Mouse (Mus musculus): ENCODE data around the gene Rnf167. TPM values are rescaled to one million over a fixed set of nuclear protein-coding genes. Genes with fewer than 3 reads are reported as not detected.

Gene Rnf167
- polyA plus RNA-seq, 1 experiment from 2014 or later: 87.0 TPM

DNA sequence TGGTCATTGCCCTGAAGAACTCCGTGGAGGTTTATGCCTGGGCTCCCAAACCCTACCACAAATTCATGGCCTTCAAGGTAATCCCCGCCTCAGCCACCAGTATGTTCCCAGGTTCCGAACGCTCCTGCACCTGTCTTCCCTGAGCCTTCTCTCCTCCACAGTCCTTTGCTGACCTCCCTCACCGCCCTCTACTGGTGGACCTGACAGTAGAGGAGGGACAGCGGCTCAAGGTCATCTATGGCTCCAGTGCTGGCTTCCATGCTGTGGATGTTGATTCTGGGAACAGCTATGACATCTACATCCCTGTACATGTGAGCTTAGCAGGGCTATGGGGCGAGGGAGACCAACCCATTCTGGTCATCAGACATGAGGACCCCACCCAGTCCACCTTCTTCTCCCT, 34.5 kb upstream of the Rnf167 start:
- Histone ChIP-seq H3K27me3 (ENCODE audit: control insufficient read depth, insufficient read depth, low read length) (peaks cover 3% of the 10 kb centered on the region), H3K4me2 (no peak overlapping the region), H3K9ac (ENCODE audit: low read length) (no peak overlapping the region), H3K36me3 (ENCODE audit: control insufficient read depth, insufficient read depth, low read length) (peaks cover 14% of the 10 kb centered on the region), H3K9me3 (ENCODE audit: control insufficient read depth, low read length) (no peaks in the 10 kb centered on the region), H3K27ac (ENCODE audit: low read depth, low read length) (no peak overlapping the region), H3K4me3 (ENCODE audit: low read depth, low read length) (no peak overlapping the region), H3K4me1 (ENCODE audit: control insufficient read depth, insufficient read depth, low read length) (peaks cover 9% of the 10 kb centered on the region; the same call in 1 of the 2 replicates)
- WGBS: 78% methylated on average over 7 of the region's 7 CpGs
- no peak for DNase-seq (ENCODE audit: low spot score, missing footprints)
- no peak for ATAC-seq (ENCODE audit: low FRiP score)

GRCm38 (mm10) chr11:70615074-70615473, 32.0 kb upstream of the Rnf167 start:
- Histone ChIP-seq H3K9ac (ENCODE audit: low read length) (peak overlapping the region; percentile 48; the same call in 1 of the 2 replicates), H3K4me2 (peak overlapping the region; percentile 58), H3K9me3 (ENCODE audit: control insufficient read depth, low read length) (no peaks in the 10 kb centered on the region), H3K4me3 (ENCODE audit: low read depth, low read length) (peak overlapping the region; percentile 28), H3K27me3 (ENCODE audit: control insufficient read depth, insufficient read depth, low read length) (peaks cover 3% of the 10 kb centered on the region), H3K27ac (ENCODE audit: low read depth, low read length) (no peak overlapping the region), H3K4me1 (ENCODE audit: control insufficient read depth, insufficient read depth, low read length) (peaks cover 9% of the 10 kb centered on the region; the same call in 1 of the 2 replicates), H3K36me3 (ENCODE audit: control insufficient read depth, insufficient read depth, low read length) (0 out of 2 replicates have a peak, but pooled peaks cover 2% of the 10 kb centered on the region)
- ATAC-seq (ENCODE audit: low FRiP score) (peak; percentile 59; the same call in 1 of the 2 replicates), DNase-seq (ENCODE audit: low spot score, missing footprints) (peak; percentile 90)
- 1% methylated on average over 17 of the region's 17 CpGs for WGBS

DNA sequence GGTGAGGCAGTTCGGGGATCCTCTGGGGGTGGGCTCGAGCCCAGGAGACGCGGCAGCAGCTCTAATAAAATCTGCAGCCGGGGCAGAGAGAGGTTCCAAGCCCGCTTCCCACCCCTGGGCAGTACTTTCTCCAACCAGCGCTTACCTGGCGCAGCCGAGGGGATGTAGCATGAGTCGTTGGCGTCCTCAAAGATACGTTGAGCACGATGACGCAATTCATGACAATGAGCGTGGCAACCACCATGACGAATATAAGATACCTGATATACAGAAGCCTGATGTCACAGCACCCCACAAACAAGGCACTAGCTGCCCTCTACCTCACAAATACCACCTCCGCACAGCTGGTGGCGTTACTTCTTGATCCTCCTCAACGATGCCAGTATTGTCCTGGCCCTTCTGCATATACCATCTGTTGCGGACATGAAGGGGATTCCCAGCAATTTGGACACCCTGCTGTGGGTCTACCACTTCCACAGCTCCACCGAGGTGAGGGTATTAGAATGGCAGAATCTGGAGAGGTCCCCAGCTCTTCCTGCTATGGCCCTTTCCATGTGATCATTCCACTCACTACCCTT, 31.4 kb upstream of the Rnf167 start, which contains the start of gene 4930544D05Rik:
TSS of gene 4930544D05Rik (plus strand) at position 333 of the 578 bp plus-strand sequence.
- H3K27me3 ChIP-seq (ENCODE audit: control insufficient read depth, insufficient read depth, low read length): peaks cover 3% of the 10 kb centered on the region
- no peak within 1 kb of the TSS for H3K27ac ChIP-seq (ENCODE audit: low read depth, low read length)
- DNase-seq (ENCODE audit: low spot score, missing footprints) (no peak), ATAC-seq (ENCODE audit: low FRiP score) (no peak)
- H3K9ac ChIP-seq (ENCODE audit: low read length): peak within 1 kb of the TSS; percentile 48; the same call in 1 of the 2 replicates
- WGBS: 12% methylated on average over 21 of the region's 21 CpGs
- peak within 1 kb of the TSS; percentile 28 for H3K4me3 ChIP-seq (ENCODE audit: low read depth, low read length)
- peaks cover 9% of the 10 kb centered on the region; the same call in 1 of the 2 replicates for H3K4me1 ChIP-seq (ENCODE audit: control insufficient read depth, insufficient read depth, low read length)
- no peaks in the 10 kb centered on the region for H3K9me3 ChIP-seq (ENCODE audit: control insufficient read depth, low read length)
- peak within 1 kb of the TSS; percentile 58 for H3K4me2 ChIP-seq
- no peaks in the 10 kb centered on the region for H3K36me3 ChIP-seq (ENCODE audit: control insufficient read depth, insufficient read depth, low read length)

GRCm38 (mm10) chr11:70619101-70619500, 27.9 kb upstream of the Rnf167 start, which contains the start of gene Chrne:
Gene Chrne (minus strand): TSS chr11:70619216.
- no peak within 1 kb of the TSS for H3K4me2 ChIP-seq
- H3K36me3 ChIP-seq (ENCODE audit: control insufficient read depth, insufficient read depth, low read length): no peaks in the 10 kb centered on the region
- no peak within 1 kb of the TSS for H3K27ac ChIP-seq (ENCODE audit: low read depth, low read length)
- H3K9ac ChIP-seq (ENCODE audit: low read length): no peak within 1 kb of the TSS
- no peak within 1 kb of the TSS for H3K4me3 ChIP-seq (ENCODE audit: low read depth, low read length)
- WGBS: 36% methylated on average over 1 of the region's 1 CpGs
- no peaks in the 10 kb centered on the region for H3K9me3 ChIP-seq (ENCODE audit: control insufficient read depth, low read length)
- ATAC-seq (ENCODE audit: low FRiP score) (no peak), DNase-seq (ENCODE audit: low spot score, missing footprints) (no peak)
- H3K27me3 ChIP-seq (ENCODE audit: control insufficient read depth, insufficient read depth, low read length): peaks cover 3% of the 10 kb centered on the region
- peaks cover 9% of the 10 kb centered on the region; the same call in 1 of the 2 replicates for H3K4me1 ChIP-seq (ENCODE audit: control insufficient read depth, insufficient read depth, low read length)

GRCm38 (mm10) chr11:70621972-70622814, 24.8 kb upstream of the Rnf167 start:
- ATAC-seq (ENCODE audit: low FRiP score) (no peak), DNase-seq (ENCODE audit: low spot score, missing footprints) (no peak)
- 43% methylated on average over 7 of the region's 7 CpGs for WGBS
- Histone ChIP-seq H3K27me3 (ENCODE audit: control insufficient read depth, insufficient read depth, low read length) (no peaks in the 10 kb centered on the region), H3K9me3 (ENCODE audit: control insufficient read depth, low read length) (no peaks in the 10 kb centered on the region), H3K4me3 (ENCODE audit: low read depth, low read length) (no peak overlapping the region), H3K9ac (ENCODE audit: low read length) (no peak overlapping the region), H3K4me2 (no peak overlapping the region), H3K4me1 (ENCODE audit: control insufficient read depth, insufficient read depth, low read length) (no peaks in the 10 kb centered on the region), H3K27ac (ENCODE audit: low read depth, low read length) (no peak overlapping the region), H3K36me3 (ENCODE audit: control insufficient read depth, insufficient read depth, low read length) (no peaks in the 10 kb centered on the region)

DNA sequence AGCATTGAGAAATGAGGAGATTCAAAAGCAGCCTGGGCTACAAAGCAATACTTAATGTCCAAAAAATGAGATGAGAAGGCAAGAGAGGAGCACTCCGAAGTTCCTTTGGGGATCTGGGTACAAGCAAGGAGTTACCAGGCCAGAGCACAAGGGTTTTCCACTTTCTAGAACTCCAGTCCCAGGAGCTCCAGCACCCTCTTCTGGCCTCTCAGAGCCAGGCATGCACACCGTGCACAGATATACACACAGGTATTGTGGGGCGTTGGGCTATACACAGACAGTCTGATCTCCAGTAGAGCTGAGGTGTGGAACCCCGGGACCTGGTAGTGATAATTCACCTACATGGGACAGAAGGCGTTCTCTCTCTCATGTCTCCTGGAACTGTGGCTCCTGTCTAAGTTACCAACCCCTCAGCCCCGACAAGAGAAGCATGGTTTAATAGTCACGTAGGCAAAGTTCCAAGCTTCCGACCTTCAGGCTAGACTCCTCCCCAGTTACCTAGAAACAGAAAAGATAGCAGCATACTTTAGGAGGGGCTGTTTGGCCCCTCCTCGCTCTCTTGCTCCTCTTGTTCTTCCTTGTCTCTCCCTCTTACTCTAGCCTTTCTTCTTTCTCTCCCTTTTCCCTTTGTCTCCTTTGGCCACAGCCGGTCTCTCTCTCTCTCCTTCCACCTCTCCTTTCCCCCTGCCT, 23.8 kb upstream of the Rnf167 start:
- H3K27ac ChIP-seq (ENCODE audit: low read depth, low read length): no peak overlapping the region

DNA sequence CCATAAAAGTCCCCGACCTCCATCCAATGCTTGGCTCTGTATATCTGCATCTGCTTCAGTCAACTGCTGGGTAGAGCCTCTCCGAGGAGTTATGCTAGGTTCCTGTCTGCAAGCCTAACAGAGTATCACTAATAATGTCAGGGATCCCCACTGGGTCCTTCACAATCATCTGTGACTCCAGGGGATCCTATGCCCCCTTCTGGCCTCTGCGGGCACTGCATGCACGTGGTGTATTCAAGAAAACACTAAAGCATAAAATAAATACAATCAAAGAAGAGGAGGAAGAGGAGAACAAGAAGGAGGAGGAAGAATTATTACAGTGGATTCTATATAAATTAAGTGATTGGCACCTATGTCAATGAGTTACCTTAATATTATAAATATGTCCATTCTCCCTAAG, 21.6 kb upstream of the Rnf167 start:
- no peak overlapping the region for H3K4me2 ChIP-seq
- ATAC-seq (ENCODE audit: low FRiP score): no peak
- no peak overlapping the region for H3K27ac ChIP-seq (ENCODE audit: low read depth, low read length)
- 49% methylated on average over 4 of the region's 4 CpGs for WGBS
- H3K9ac ChIP-seq (ENCODE audit: low read length): no peak overlapping the region
- no peaks in the 10 kb centered on the region for H3K27me3 ChIP-seq (ENCODE audit: control insufficient read depth, insufficient read depth, low read length)
- no peaks in the 10 kb centered on the region for H3K4me1 ChIP-seq (ENCODE audit: control insufficient read depth, insufficient read depth, low read length)
- DNase-seq (ENCODE audit: low spot score, missing footprints): peak; percentile 94
- H3K9me3 ChIP-seq (ENCODE audit: control insufficient read depth, low read length): no peaks in the 10 kb centered on the region
- H3K36me3 ChIP-seq (ENCODE audit: control insufficient read depth, insufficient read depth, low read length): no peaks in the 10 kb centered on the region
- no peak overlapping the region for H3K4me3 ChIP-seq (ENCODE audit: low read depth, low read length)

More for the DNA sequence above, 23.8 kb upstream of the Rnf167 start:
- 88% methylated on average over 10 of the region's 10 CpGs for WGBS
- Histone ChIP-seq H3K9me3 (ENCODE audit: control insufficient read depth, low read length) (no peaks in the 10 kb centered on the region), H3K4me1 (ENCODE audit: control insufficient read depth, insufficient read depth, low read length) (no peaks in the 10 kb centered on the region), H3K27me3 (ENCODE audit: control insufficient read depth, insufficient read depth, low read length) (no peaks in the 10 kb centered on the region), H3K9ac (ENCODE audit: low read length) (no peak overlapping the region), H3K4me3 (ENCODE audit: low read depth, low read length) (no peak overlapping the region), H3K4me2 (no peak overlapping the region), H3K36me3 (ENCODE audit: control insufficient read depth, insufficient read depth, low read length) (no peaks in the 10 kb centered on the region)
- no peak for DNase-seq (ENCODE audit: low spot score, missing footprints)
- no peak for ATAC-seq (ENCODE audit: low FRiP score)

- no peaks in the 10 kb centered on the region for H3K36me3 ChIP-seq (ENCODE audit: control insufficient read depth, insufficient read depth, low read length)
- DNase-seq (ENCODE audit: low spot score, missing footprints): no peak
- H3K9me3 ChIP-seq (ENCODE audit: control insufficient read depth, low read length): no peaks in the 10 kb centered on the region
- no peak overlapping the region for H3K4me3 ChIP-seq (ENCODE audit: low read depth, low read length)
- no peak overlapping the region for H3K4me2 ChIP-seq
- no peak overlapping the region for H3K9ac ChIP-seq (ENCODE audit: low read length)
- H3K4me1 ChIP-seq (ENCODE audit: control insufficient read depth, insufficient read depth, low read length): no peaks in the 10 kb centered on the region
- H3K27me3 ChIP-seq (ENCODE audit: control insufficient read depth, insufficient read depth, low read length): no peaks in the 10 kb centered on the region
- no peak for ATAC-seq (ENCODE audit: low FRiP score)
- no peak overlapping the region for H3K27ac ChIP-seq (ENCODE audit: low read depth, low read length)
- WGBS: 81% methylated on average over 4 of the region's 4 CpGs
These were observed 20.2 kb upstream of the Rnf167 start for GRCm38 (mm10) chr11:70626877-70627276.
